Mouse (Mus musculus) kidney, postnatal 0 days (tissue): Measurements from ENCODE around the gene Nkx6-1. TPM values are rescaled to one million over a fixed set of nuclear protein-coding genes. Genes with fewer than 3 reads are reported as not detected.

Source experiments
- ATAC-seq: fragments of 200-750 bp; cut with Nextera tagmentation; replicated peaks from 2 replicates; pipeline ENCODE4 v1.8.0; 2017; ENCODE audit warnings: low read depth, moderate number of reproducible peaks, moderate TSS enrichment, moderate library complexity; ENCODE audit not compliant: low FRiP score
- DNase-seq: peaks from one replicate; pipeline ENCODE4 v3.0.0-alpha.2; 2016; ENCODE audit warnings: low spot score
- H3K27ac ChIP-seq: fragments of 300-500 bp; sonication (generic); 2 replicates; pipeline ENCODE4 v1.5.1; 2014; ENCODE audit warnings: mild to moderate bottlenecking
- H3K27me3 ChIP-seq: fragments of 300-500 bp; sonication (generic); 2 replicates; pipeline ENCODE4 v1.6.1; 2014; ENCODE audit warnings: low read length, mixed read lengths; ENCODE audit not compliant: insufficient read depth
- H3K36me3 ChIP-seq: fragments of 300-500 bp; sonication (generic); 2 replicates; pipeline ENCODE4 v1.6.1; 2014; ENCODE audit warnings: low read length, mixed read lengths; ENCODE audit not compliant: insufficient read depth
- H3K4me1 ChIP-seq: fragments of 300-500 bp; sonication (generic); replicated peaks from 2 replicates; pipeline ENCODE4 v1.6.1; 2014; ENCODE audit warnings: antibody characterized with exemption, low read length, mixed read lengths; ENCODE audit not compliant: insufficient read depth
- H3K4me2 ChIP-seq: fragments of 300-500 bp; sonication (generic); 2 replicates; pipeline ENCODE4 v1.6.1; 2014; ENCODE audit warnings: mild to moderate bottlenecking, low read length, moderate library complexity, mixed read lengths
- H3K4me3 ChIP-seq: fragments of 300-500 bp; sonication (generic); replicated peaks from 2 replicates; pipeline ENCODE4 v1.5.1; 2014; ENCODE audit warnings: low read depth, low read length
- H3K9ac ChIP-seq: fragments of 300-500 bp; sonication (generic); 2 replicates; pipeline ENCODE4 v1.6.1; 2014; ENCODE audit warnings: low read depth, low read length
- H3K9me3 ChIP-seq: fragments of 300-500 bp; sonication (generic); replicated peaks from 2 replicates; pipeline ENCODE4 v1.6.1; 2016; ENCODE audit warnings: low read length, inconsistent platforms, mixed read lengths
- CTCF ChIP-seq: IDR thresholded peaks from 2 replicates; pipeline ENCODE4 v1.5.1; 2016; ENCODE audit warnings: antibody characterized with exemption, low read depth, mild to moderate bottlenecking, moderate library complexity
- WGBS: fragments of 180-500 bp; shearing (Covaris S2); extraction: QIAGEN DNeasy Blood & Tissue Kit; methylation state at CpG from one replicate; pipeline ENCODE4 v1.1.7; 2014; 5-methylcytosine and 5-hydroxymethylcytosine counted together
- polyA plus RNA-seq: library from polyadenylated mRNA; unstranded; fragments of >200 nt; fragmentation: Nextera tagmentation; extraction: Ambion mirVana; gene quantifications from 2 replicates; pipeline ENCODE4 v1.2.1, GENCODE M21; 2015

Nkx6-1 gene
- polyA plus RNA-seq, 1 experiment from 2014 or later = 0.51 TPM

DNA sequence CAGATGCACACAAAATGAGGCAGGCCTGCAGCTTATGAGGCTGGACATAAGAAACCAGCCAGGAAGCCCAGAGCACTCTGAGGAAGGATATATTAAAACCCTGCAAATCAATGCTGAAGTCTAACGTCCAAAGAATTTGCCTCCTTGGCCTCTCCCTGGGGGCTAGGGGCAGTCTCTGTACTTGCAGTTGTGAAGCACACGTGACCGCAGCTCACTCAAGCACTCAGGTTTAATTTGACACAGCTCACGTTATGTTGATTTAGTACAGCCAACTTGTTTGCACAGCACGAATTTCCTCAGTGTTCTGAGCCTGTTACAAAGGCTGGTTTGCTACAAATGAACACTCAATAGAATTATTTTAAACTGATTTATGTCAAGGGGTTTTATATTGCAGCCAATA, 18.5 kb upstream of the Nkx6-1 start:
- Histone ChIP-seq H3K36me3 (no peaks in the 10 kb centered on the region), H3K9me3 (no peaks in the 10 kb centered on the region), H3K27ac (no peak overlapping the region), H3K4me3 (no peak overlapping the region), H3K9ac (no peak overlapping the region), H3K4me2 (no peak overlapping the region), H3K4me1 (no peaks in the 10 kb centered on the region), H3K27me3 (no peaks in the 10 kb centered on the region)
- no peak for TF ChIP-seq CTCF
- WGBS = 10% methylated on average over 5 of the region's 5 CpGs
- no peak for DNase-seq
- peak; percentile 36; the same call in 1 of the 2 replicates for ATAC-seq

GRCm38 (mm10) chr5:101680338-101680737, 15.5 kb upstream of the Nkx6-1 start:
- H3K4me2 ChIP-seq = no peak overlapping the region
- H3K4me3 ChIP-seq = no peak overlapping the region
- WGBS = 71% methylated on average over 6 of the region's 6 CpGs
- no peak overlapping the region for H3K9ac ChIP-seq
- DNase-seq (no peak), ATAC-seq (no peak)
- no peaks in the 10 kb centered on the region for H3K27me3 ChIP-seq
- H3K27ac ChIP-seq = no peak overlapping the region
- TF ChIP-seq CTCF = no peak
- no peaks in the 10 kb centered on the region for H3K4me1 ChIP-seq
- no peaks in the 10 kb centered on the region for H3K9me3 ChIP-seq
- H3K36me3 ChIP-seq = no peaks in the 10 kb centered on the region

DNA sequence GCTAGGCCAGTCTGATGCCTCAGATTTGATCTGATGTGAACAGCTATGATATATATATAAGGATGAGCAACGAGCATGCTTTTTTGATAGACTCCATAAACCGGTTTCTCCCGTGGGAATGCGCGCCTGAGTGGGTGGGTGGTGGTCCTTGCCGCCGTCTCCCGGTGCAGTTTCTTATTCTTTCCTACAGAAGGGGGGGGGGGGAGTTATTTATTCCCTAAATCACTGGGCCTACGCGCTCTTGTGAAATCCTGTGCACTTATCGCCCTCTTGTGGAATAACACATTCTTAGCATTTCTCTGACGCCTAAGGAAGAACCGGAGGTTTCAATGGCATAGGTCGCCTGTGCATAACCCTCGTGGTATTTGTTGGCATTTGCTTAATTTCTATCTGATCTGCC, 4.6 kb upstream of the Nkx6-1 start:
- no peak overlapping the region for H3K9ac ChIP-seq
- peaks cover 48% of the 10 kb centered on the region for H3K27me3 ChIP-seq
- DNase-seq = peak; percentile 85
- no peak overlapping the region for H3K4me2 ChIP-seq
- H3K9me3 ChIP-seq = no peaks in the 10 kb centered on the region
- no peak overlapping the region for H3K27ac ChIP-seq
- ATAC-seq = no peak
- 3% methylated on average over 15 of the region's 15 CpGs for WGBS
- peak; percentile 81 for TF ChIP-seq CTCF
- H3K36me3 ChIP-seq = no peaks in the 10 kb centered on the region
- peaks cover 12% of the 10 kb centered on the region; the same call in 1 of the 2 replicates for H3K4me1 ChIP-seq
- no peak overlapping the region for H3K4me3 ChIP-seq

GRCm38 (mm10) chr5:101668475-101668874, 3.7 kb upstream of the Nkx6-1 start:
- no peak for TF ChIP-seq CTCF
- ATAC-seq (no peak), DNase-seq (no peak)
- H3K9ac ChIP-seq = no peak overlapping the region
- no peak overlapping the region for H3K27ac ChIP-seq
- H3K27me3 ChIP-seq = peaks cover 57% of the 10 kb centered on the region
- H3K36me3 ChIP-seq = no peaks in the 10 kb centered on the region
- peaks cover 19% of the 10 kb centered on the region for H3K4me1 ChIP-seq
- H3K4me3 ChIP-seq = no peak overlapping the region
- WGBS = 2% methylated on average over 12 of the region's 12 CpGs
- no peak overlapping the region for H3K4me2 ChIP-seq
- no peaks in the 10 kb centered on the region for H3K9me3 ChIP-seq

DNA sequence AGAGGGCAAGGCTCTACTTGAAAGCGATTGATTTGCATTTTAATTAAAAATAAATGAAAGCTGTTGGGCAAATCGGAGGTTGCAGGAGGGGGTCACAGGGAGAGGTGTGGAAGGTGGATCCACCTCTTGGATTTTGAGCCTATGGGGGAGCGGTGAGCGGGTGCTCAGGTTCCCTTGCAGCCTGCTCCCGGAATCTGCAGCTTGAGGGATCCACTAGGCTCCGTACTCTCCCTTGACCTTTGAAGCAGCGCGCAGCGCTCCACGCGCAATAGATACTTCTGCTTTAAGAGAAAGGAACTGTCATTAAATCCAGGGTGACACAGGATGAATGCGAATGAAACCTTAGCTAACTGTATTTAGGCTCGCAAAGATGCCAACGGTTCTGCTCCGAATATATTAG, 3.2 kb upstream of the Nkx6-1 start:
- Histone ChIP-seq H3K4me3 (no peak overlapping the region), H3K27me3 (peaks cover 62% of the 10 kb centered on the region), H3K27ac (no peak overlapping the region), H3K9ac (no peak overlapping the region), H3K4me1 (peaks cover 19% of the 10 kb centered on the region), H3K36me3 (no peaks in the 10 kb centered on the region), H3K4me2 (no peak overlapping the region), H3K9me3 (no peaks in the 10 kb centered on the region)
- TF ChIP-seq CTCF = no peak
- no peak for DNase-seq
- no peak for ATAC-seq
- WGBS = 2% methylated on average over 15 of the region's 15 CpGs

GRCm38 (mm10) chr5:101667263-101667990, 2.6 kb upstream of the Nkx6-1 start:
- Histone ChIP-seq H3K4me3 (no peak overlapping the region), H3K9me3 (no peaks in the 10 kb centered on the region), H3K4me1 (peaks cover 19% of the 10 kb centered on the region), H3K4me2 (no peak overlapping the region), H3K27me3 (peaks cover 68% of the 10 kb centered on the region), H3K9ac (no peak overlapping the region), H3K36me3 (no peaks in the 10 kb centered on the region), H3K27ac (no peak overlapping the region)
- DNase-seq (no peak), ATAC-seq (no peak)
- TF ChIP-seq CTCF = no peak
- WGBS = 1% methylated on average over 19 of the region's 19 CpGs

DNA sequence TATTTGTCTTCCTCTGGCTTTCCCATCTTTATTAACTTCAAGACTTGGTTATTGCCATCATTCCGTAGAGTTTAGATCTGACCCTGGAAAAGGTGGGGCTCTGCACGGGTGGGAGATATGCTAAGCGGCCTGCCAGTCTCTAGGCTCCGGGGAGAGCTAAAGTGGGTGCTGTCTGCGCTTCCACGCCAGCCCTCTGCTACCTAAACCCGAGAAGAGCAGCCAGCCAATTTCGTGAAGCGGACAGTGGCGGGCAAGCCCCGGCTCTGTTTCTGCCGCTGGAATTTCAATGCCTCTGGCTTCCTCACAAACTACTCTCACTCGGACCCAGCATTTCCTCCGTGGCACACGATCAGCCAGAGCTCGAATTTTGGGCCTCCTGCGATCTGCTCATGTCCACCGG, 1.9 kb upstream of the Nkx6-1 start:
- ATAC-seq = no peak
- H3K9me3 ChIP-seq = no peaks in the 10 kb centered on the region
- H3K4me1 ChIP-seq = peaks cover 19% of the 10 kb centered on the region
- no peak overlapping the region for H3K9ac ChIP-seq
- no peaks in the 10 kb centered on the region for H3K36me3 ChIP-seq
- 1% methylated on average over 18 of the region's 18 CpGs for WGBS
- H3K4me3 ChIP-seq = no peak overlapping the region
- H3K27me3 ChIP-seq = peaks cover 73% of the 10 kb centered on the region
- no peak overlapping the region for H3K27ac ChIP-seq
- no peak overlapping the region for H3K4me2 ChIP-seq
- TF ChIP-seq CTCF = no peak
- no peak for DNase-seq
